Mouse (Mus musculus): ENCODE data around the gene Ska3.

GRCm38 (mm10) chr14:57850330-57850729, 24.3 kb upstream of the Ska3 start:
- TF ChIP-seq GATA1 (IDR thresholded peaks at IDR 0.05; ENCODE audit: low read length) (no peak), TAL1 (IDR thresholded peaks at IDR 0.05; ENCODE audit: low read length) (no peak)

All from erythroblast, embryonic 14.5 days (primary cell).